Mouse (Mus musculus): ENCODE data around the gene Mylk2.

GRCm38 (mm10) chr2:152924543-152924942 is 13.4 kb downstream of the Mylk2 start:
- TF ChIP-seq EP300 (IDR thresholded peaks at IDR 0.05; ENCODE audit: low read depth in 1 of 2, low read length in 2 of 2) = peak in 1 of 2 experiments; percentile 37; a peak in 1 of 4 replicates
- TF ChIP-seq CTCF (IDR thresholded peaks at IDR 0.05 in 2 of 3, conservative IDR thresholded peaks at IDR 0.05 in 1 of 3; ENCODE audit: control insufficient read depth in 1 of 3, insufficient read depth in 1 of 3, low read depth in 2 of 3, low read length in 3 of 3, poor library complexity in 1 of 3, severe bottlenecking in 1 of 3) = no peak
- TF ChIP-seq SIN3A (IDR thresholded peaks at IDR 0.05; ENCODE audit: low read length) = no peak
- no peak for TF ChIP-seq TAL1 (IDR thresholded peaks at IDR 0.05; ENCODE audit: low read length)
- TF ChIP-seq KAT2A (conservative IDR thresholded peaks at IDR 0.05; ENCODE audit: low read depth, low read length) = no peak
